Mouse (Mus musculus): Measurements from ENCODE around the gene 2210016F16Rik. TPM values are rescaled to one million over a fixed set of nuclear protein-coding genes. Genes with fewer than 3 reads are reported as not detected.

The 2210016F16Rik gene
- polyA plus RNA-seq (2015; fragmentation: Nextera tagmentation; extraction: Ambion mirVana) = 15.4 and 16.6 TPM in 2 replicates

DNA sequence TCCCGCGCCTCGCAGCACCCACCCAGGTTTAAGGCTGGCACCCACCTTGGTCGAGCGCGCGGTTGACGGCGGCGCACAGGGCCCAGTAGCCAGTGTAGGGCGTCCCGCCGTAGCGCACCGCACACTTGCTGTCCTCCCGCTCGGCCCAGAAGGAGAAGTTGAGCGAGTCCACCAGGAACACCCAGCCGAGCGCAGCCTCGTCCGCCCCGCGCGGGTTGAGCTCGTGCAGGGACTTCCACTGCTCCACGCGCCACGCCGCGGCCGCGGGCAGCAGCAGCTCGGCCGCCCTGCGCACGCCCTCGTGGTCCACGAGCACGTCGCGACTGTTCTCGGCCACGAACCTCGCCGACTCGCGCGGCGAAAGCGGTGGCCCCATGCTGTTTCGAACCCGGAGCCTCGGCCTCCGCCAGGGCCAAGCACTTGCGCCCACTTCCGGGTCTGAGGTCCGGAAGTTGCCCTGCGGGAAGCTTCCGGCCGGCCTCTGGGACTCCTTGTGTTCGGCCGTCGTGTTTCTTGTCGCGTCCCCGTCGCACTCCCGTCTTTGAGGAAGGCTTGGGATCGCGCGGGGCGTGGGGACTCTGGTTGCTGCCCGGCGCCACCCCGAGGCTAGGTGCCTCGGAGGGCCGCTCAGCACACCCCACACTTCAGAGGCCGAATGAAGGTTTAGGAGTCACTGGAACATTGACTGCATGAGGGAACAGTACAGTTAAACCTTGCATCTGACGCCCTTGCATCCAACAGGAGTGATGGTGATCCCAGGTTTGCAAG is at the start of gene 2210016F16Rik:
Gene 2210016F16Rik, minus strand, starts transcription at position 447 of the 768 bp plus-strand sequence.
- Histone ChIP-seq H3K9ac (replicated peaks) (peak within 1 kb of the TSS; percentile 91), H3K9me3 (ENCODE audit: low read length) (peaks cover 10% of the 10 kb centered on the region), H3K4me2 (ENCODE audit: low read depth, low read length) (peak within 1 kb of the TSS; percentile 97), H3K27ac (ENCODE audit: low read depth) (peak within 1 kb of the TSS; percentile 71), H3K4me1 (ENCODE audit: insufficient read depth) (peaks cover 13% of the 10 kb centered on the region), H3K27me3 (ENCODE audit: insufficient read depth, low read length) (no peaks in the 10 kb centered on the region), H3K4me3 (ENCODE audit: low read depth, low read length) (peak within 1 kb of the TSS; percentile 87), H3K36me3 (replicated peaks; ENCODE audit: insufficient read depth, low read length) (peaks cover 27% of the 10 kb centered on the region)
- DNase-seq (peak; percentile 72), ATAC-seq (peak; percentile 79)
- TF ChIP-seq EP300 (IDR thresholded peaks at IDR 0.05; ENCODE audit: low read depth) = no peak
- no peak; the same call in 1 of the 2 replicates for TF ChIP-seq CTCF (IDR thresholded peaks at IDR 0.05; ENCODE audit: low read depth)
- WGBS (ENCODE audit: insufficient replicate concordance) = 2% methylated on average over 80 of the region's 80 CpGs

DNA sequence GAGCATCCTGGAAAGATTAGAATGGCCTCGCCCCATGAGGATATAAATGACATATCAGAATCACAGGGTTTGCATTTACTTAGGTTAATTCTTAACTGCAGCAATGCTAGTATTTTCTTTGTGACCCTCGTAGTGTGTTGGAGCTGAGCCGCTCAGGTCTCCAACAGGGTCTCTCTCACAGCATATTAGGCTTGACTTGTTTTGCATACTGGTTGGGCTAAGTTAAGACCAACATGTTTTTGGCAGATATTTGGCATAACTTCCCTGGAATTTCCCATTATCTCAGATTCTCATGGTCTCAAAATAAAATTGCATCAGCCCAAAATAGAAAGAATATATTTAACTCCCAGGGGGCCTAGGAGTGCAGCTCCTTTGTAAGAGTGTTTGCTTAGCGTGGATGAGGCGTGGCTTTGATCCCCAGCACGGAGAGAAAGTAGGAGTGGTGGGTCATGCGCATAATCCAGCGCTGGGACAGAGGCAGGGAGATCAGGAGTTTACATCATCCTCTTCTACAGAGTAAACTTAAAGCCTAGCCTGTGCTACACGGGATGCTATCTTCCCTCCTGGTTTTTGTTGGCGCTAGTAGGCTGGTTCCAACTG is 38.1 kb upstream of the 2210016F16Rik start:
- WGBS (ENCODE audit: insufficient replicate concordance) = 48% methylated on average over 10 of the region's 10 CpGs
- H3K9me3 ChIP-seq (ENCODE audit: low read length) = no peaks in the 10 kb centered on the region
- no peaks in the 10 kb centered on the region for H3K4me1 ChIP-seq (ENCODE audit: insufficient read depth)
- no peak overlapping the region for H3K27ac ChIP-seq (ENCODE audit: low read depth)
- H3K36me3 ChIP-seq (replicated peaks; ENCODE audit: insufficient read depth, low read length) = no peaks in the 10 kb centered on the region
- H3K4me3 ChIP-seq (ENCODE audit: low read depth, low read length) = no peak overlapping the region
- TF ChIP-seq CTCF (IDR thresholded peaks at IDR 0.05; ENCODE audit: low read depth) (no peak), EP300 (IDR thresholded peaks at IDR 0.05; ENCODE audit: low read depth) (no peak)
- H3K4me2 ChIP-seq (ENCODE audit: low read depth, low read length) = no peak overlapping the region
- no peak for DNase-seq
- H3K27me3 ChIP-seq (ENCODE audit: insufficient read depth, low read length) = no peaks in the 10 kb centered on the region
- no peak overlapping the region for H3K9ac ChIP-seq (replicated peaks)
- no peak for ATAC-seq

DNA sequence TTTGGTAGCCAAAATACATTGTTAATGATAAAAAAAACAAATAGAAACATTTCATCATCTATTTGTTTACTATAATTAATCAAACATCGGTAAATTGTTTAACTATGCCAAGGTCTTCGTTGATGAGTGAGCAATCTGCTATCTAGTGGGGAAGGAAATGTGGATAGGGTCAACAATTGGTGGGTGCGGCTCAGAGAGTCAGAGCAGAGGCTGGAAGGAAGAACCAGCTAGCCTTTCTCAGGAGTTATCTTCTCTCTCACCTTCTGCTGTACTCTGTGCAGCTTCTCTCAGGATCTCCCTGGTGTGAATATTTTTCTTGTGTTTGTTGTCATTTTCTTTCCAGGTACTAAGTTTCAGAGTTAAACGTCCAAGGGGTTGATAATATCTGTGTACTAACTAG is 37.2 kb upstream of the 2210016F16Rik start:
- Histone ChIP-seq H3K4me3 (ENCODE audit: low read depth, low read length) (no peak overlapping the region), H3K9ac (replicated peaks) (no peak overlapping the region), H3K27ac (ENCODE audit: low read depth) (no peak overlapping the region), H3K4me1 (ENCODE audit: insufficient read depth) (no peaks in the 10 kb centered on the region), H3K27me3 (ENCODE audit: insufficient read depth, low read length) (no peaks in the 10 kb centered on the region), H3K9me3 (ENCODE audit: low read length) (no peaks in the 10 kb centered on the region), H3K4me2 (ENCODE audit: low read depth, low read length) (no peak overlapping the region), H3K36me3 (replicated peaks; ENCODE audit: insufficient read depth, low read length) (no peaks in the 10 kb centered on the region)
- TF ChIP-seq CTCF (IDR thresholded peaks at IDR 0.05; ENCODE audit: low read depth) = no peak
- TF ChIP-seq EP300 (IDR thresholded peaks at IDR 0.05; ENCODE audit: low read depth) = no peak
- 62% methylated on average over 4 of the region's 4 CpGs for WGBS (ENCODE audit: insufficient replicate concordance)
- DNase-seq (no peak), ATAC-seq (no peak)

DNA sequence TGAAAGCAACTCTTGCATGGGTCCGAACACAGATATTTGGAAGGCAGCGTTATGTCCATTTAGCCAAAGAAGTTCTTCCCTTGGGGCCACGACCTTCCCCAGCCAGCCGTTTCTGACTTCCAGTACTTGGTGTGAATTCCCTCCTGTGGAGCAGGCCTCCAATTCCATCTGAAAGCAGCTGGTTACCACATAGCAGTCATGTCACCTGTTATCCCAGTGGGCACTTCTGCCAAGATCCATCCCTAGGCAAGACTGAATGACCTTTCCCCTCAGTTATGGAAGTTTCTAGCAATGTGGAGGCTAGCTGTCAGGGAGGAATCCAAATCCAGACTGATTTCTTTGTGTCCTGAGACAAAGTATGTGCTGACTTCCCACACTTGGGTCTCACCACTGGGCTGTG is 36.0 kb upstream of the 2210016F16Rik start:
- no peak for ATAC-seq
- no peaks in the 10 kb centered on the region for H3K4me1 ChIP-seq (ENCODE audit: insufficient read depth)
- DNase-seq = no peak
- H3K27ac ChIP-seq (ENCODE audit: low read depth) = no peak overlapping the region
- no peaks in the 10 kb centered on the region for H3K9me3 ChIP-seq (ENCODE audit: low read length)
- H3K27me3 ChIP-seq (ENCODE audit: insufficient read depth, low read length) = no peaks in the 10 kb centered on the region
- no peaks in the 10 kb centered on the region for H3K36me3 ChIP-seq (replicated peaks; ENCODE audit: insufficient read depth, low read length)
- 74% methylated on average over 4 of the region's 4 CpGs for WGBS (ENCODE audit: insufficient replicate concordance)
- no peak overlapping the region for H3K4me2 ChIP-seq (ENCODE audit: low read depth, low read length)
- H3K4me3 ChIP-seq (ENCODE audit: low read depth, low read length) = no peak overlapping the region
- no peak for TF ChIP-seq EP300 (IDR thresholded peaks at IDR 0.05; ENCODE audit: low read depth)
- TF ChIP-seq CTCF (IDR thresholded peaks at IDR 0.05; ENCODE audit: low read depth) = no peak
- no peak overlapping the region for H3K9ac ChIP-seq (replicated peaks)

DNA sequence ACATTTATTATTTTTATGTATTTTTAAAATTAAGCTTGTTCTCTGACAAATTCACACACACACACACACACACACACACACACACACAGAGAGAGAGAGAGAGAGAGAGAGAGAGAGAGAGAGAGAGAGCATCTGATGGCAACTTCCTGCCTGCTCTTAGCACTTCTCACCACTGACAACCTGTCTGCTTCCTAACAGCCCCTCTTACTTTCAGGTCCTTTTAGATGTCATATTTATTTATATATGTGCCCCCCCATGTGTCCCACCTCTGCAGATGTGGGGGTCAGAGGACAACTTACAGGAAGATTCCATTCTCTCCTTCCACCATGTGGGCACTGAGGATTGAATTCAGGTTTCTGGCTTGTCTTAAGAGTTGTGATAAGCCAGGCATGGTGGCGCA is 34.2 kb upstream of the 2210016F16Rik start:
- H3K4me1 ChIP-seq (ENCODE audit: insufficient read depth) = no peaks in the 10 kb centered on the region
- TF ChIP-seq EP300 (IDR thresholded peaks at IDR 0.05; ENCODE audit: low read depth) (no peak), CTCF (IDR thresholded peaks at IDR 0.05; ENCODE audit: low read depth) (no peak)
- no peaks in the 10 kb centered on the region for H3K36me3 ChIP-seq (replicated peaks; ENCODE audit: insufficient read depth, low read length)
- DNase-seq (no peak), ATAC-seq (no peak)
- no peak overlapping the region for H3K27ac ChIP-seq (ENCODE audit: low read depth)
- no peaks in the 10 kb centered on the region for H3K9me3 ChIP-seq (ENCODE audit: low read length)
- no peak overlapping the region for H3K4me2 ChIP-seq (ENCODE audit: low read depth, low read length)
- WGBS (ENCODE audit: insufficient replicate concordance) = 94% methylated on average over 1 of the region's 1 CpGs
- no peak overlapping the region for H3K9ac ChIP-seq (replicated peaks)
- H3K27me3 ChIP-seq (ENCODE audit: insufficient read depth, low read length) = no peaks in the 10 kb centered on the region
- no peak overlapping the region for H3K4me3 ChIP-seq (ENCODE audit: low read depth, low read length)

DNA sequence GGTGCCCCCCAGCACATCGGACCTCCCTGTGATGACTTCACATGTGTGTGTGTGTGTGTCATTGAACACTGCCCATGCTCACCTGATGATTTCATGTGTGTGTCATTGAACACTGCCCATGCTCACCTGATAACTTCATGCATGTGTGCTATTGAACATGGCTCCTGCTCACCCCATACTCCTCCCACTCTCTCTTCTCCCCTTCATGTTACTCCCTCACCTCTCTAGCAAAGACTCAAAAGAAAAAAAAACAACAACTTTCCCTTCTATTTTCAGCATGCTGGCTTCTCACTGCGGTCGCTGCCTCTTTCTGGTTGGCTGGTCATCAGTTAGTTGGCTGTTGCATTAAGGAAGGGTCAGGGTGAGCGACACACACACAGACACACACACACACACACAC is 33.6 kb upstream of the 2210016F16Rik start:
- Histone ChIP-seq H3K4me3 (ENCODE audit: low read depth, low read length) (no peak overlapping the region), H3K36me3 (replicated peaks; ENCODE audit: insufficient read depth, low read length) (no peaks in the 10 kb centered on the region), H3K4me2 (ENCODE audit: low read depth, low read length) (no peak overlapping the region), H3K4me1 (ENCODE audit: insufficient read depth) (no peaks in the 10 kb centered on the region), H3K27ac (ENCODE audit: low read depth) (no peak overlapping the region), H3K27me3 (ENCODE audit: insufficient read depth, low read length) (no peaks in the 10 kb centered on the region), H3K9ac (replicated peaks) (no peak overlapping the region), H3K9me3 (ENCODE audit: low read length) (no peaks in the 10 kb centered on the region)
- DNase-seq = no peak
- WGBS (ENCODE audit: insufficient replicate concordance) = 79% methylated on average over 4 of the region's 4 CpGs
- no peak for TF ChIP-seq EP300 (IDR thresholded peaks at IDR 0.05; ENCODE audit: low read depth)
- no peak for TF ChIP-seq CTCF (IDR thresholded peaks at IDR 0.05; ENCODE audit: low read depth)
- no peak for ATAC-seq
